Mouse (Mus musculus): ENCODE measurements around the gene Acbd5.
A peak's percentile ranks its signal among the peaks of the same experiment; 100 is the strongest.
"Not testable (repeated sequence)": the region's sequence is repeated elsewhere in the genome, so short reads cannot be mapped to it uniquely, and the experiment has no call there.

Acbd5 gene

GRCm38 (mm10) chr2:23067552-23068369 lies at the start of gene Acbd5:
Acbd5 (plus strand) TSS chr2:23068167.
- peak; percentile 84 to 91 for DNase-seq (ENCODE audit: low spot score in 2 of 2)

- no peak for DNase-seq (ENCODE audit: low spot score in 2 of 2)
These were observed 48.8 kb upstream of the Acbd5 start for GRCm38 (mm10) chr2:23019170-23019569.

DNA sequence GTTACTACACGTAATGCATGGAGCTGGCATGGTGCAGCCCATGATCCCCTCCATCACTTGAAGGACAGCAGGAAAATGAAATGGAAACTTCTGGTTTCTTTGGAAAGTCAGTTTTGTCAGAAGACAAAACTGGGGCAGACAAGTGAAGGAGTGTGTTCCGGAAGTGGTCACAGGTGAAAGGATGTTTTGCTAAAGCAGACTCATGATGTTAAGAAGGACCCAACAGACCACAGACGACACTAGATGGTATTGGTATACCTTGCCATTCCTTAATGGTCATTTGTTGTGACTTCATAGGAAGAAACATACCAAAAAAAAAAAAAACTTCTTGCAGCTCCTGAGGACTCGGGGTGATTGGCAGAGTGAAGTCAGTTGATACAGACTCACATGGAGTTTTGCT lies 46.6 kb upstream of the Acbd5 start:
- no peak for DNase-seq (ENCODE audit: low spot score in 2 of 2)

DNA sequence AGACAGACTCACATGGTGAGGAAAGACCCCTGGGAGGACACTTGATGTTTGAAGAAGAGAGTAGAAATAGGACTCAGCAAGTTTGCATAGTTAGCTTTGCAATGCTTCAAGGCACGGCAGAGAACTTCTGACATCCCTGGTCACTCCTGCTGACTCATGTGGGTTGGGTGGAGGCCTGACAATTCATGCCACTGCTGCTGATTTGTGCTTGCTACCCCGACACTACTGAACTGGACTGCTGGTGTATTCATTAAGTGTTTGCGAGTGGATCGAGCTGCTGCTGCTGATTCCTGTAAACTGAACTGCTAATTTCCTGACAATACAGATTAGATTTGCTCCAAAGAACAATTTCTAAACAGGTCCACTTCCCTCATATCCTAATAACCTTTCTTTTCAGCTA lies 46.2 kb upstream of the Acbd5 start:
- no peak for DNase-seq (ENCODE audit: low spot score in 2 of 2)

- DNase-seq (ENCODE audit: low spot score in 2 of 2): no peak
These were observed 44.9 kb upstream of the Acbd5 start for GRCm38 (mm10) chr2:23023023-23023422.

- DNase-seq (ENCODE audit: low spot score in 2 of 2): no peak
These were observed 44.2 kb upstream of the Acbd5 start for GRCm38 (mm10) chr2:23023714-23024282.

DNA sequence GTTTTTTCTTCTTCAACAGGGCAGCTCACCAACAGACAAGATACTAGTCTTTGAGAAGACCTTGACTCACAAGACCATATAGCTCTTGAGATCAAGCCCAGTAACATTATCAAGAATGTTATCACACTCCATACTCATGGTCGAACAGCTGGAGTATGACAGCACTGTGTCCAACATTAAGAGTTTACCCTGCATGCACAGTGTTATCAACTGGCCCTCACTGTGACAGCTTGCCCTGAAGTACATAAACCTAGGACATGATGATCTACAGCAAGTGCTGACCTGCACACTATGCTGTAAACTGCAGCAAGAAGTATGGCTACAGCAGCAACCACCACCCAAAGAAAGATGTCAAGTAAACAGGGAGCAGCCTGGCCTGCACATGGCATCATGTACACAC lies 41.6 kb upstream of the Acbd5 start:
- DNase-seq (ENCODE audit: low spot score in 2 of 2): no peak

DNA sequence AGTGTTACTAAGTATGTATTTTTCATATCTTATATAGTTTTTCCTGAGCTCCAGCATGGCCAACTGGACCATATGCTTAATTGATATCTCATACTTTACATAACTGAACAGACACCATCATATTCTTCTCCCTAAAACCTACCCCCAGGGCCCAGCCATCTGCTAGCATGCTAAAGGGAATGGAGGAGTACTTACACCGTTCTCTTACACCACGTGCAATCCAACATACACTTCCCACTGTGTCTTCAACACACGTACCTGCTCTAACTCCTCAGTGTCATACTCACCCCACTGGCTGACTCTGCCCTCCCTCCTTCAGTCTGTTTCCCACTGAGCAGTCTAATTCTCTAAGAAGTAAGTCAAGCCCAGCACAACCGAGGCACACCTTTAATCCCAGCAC lies 39.1 kb upstream of the Acbd5 start:
- DNase-seq (ENCODE audit: low spot score in 2 of 2): no peak

- DNase-seq (ENCODE audit: low spot score in 2 of 2): no peak
These were observed 37.3 kb upstream of the Acbd5 start for GRCm38 (mm10) chr2:23030631-23031030.

DNA sequence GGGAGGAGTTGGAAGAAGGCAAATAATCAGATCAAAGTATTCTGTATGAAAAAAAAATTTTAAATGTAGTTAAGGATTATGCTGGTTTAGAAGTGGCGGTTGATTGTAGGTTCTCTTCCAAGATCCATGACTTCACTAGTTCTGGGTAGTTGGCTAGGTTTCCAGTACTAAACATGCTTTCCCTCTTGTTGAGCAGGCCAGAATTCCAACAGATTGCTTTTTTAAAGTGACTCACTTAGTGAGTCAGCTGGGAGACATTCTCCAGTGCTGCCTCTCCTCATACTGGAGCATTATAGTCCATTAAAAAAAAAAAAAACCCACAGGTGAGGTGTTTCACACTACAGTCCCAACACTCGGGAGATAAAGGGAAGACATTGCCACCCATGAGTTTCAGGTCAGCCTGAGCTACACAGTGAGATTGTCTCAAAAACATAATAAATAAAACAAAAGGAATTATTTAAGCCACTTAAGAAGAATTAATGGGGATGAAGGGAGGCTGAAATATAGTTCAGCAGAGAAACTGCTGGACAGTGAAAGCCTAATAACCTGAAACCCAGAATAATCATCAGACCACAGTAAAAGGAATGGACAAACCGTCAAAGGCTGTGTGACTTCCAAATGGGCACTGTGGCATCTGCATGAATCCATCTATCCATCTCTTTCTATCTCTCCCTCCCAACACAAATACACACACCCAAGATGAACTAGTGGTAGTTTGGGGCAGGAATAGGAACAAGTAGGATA lies 33.1 kb upstream of the Acbd5 start:
- DNase-seq (ENCODE audit: low spot score in 2 of 2): no peak

- no peak for DNase-seq (ENCODE audit: low spot score in 2 of 2)
These were observed 32.5 kb upstream of the Acbd5 start for GRCm38 (mm10) chr2:23035467-23035866.

DNA sequence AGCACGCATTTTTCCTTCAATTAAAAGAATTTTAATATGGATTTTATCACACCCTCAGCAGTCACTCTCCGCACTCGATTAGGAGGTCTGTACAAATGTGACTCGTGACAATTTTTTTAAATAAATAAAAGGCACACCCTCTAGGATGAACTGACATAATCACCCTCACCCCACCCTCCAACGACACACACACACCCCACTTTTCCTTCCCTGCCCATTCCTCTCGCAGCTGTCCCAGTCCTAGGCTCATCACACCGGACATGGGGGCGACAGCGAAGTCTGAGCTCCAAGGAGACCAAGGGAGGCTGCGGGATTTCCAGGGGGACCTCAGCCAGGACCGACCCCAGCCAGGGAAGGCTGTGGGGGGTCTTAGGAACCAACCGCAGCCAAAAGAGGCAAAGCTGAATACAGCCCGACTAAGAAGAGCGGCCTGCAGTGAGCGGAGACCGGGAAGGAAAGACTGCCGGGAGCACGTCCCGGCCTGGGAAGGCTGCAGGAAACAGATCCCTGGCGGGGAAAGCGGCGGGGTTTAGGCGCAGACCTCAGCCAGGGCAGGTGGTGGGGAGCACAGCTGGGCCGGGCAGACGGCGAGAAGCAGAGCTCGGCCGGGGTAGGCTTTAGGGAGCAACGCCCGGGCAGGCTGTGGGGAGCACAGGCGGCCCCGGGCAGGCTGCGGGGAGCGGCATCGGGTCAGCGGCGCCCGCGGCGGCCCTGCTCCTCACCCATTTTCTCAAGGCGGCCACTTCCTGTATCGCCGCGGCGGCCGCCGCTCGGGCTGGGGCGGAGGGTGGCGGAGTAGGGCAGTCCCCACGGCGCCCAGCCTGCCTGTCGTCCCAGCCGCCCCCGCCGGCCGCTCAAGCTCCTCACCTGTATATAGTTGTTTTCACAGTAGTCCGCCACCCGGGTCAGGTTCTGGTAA lies 28.6 kb upstream of the Acbd5 start:
- peak; percentile 12 to 23 for DNase-seq (ENCODE audit: low spot score in 2 of 2)

- DNase-seq (ENCODE audit: low spot score in 2 of 2): peak; percentile 80 to 82
These were observed 27.8 kb upstream of the Acbd5 start, which contains the start of gene Abi1 for GRCm38 (mm10) chr2:23040001-23040646. Abi1 (minus strand) TSS chr2:23040241.

GRCm38 (mm10) chr2:23040690-23041089 lies 27.3 kb upstream of the Acbd5 start:
- not testable (repeated sequence) for DNase-seq (ENCODE audit: low spot score in 2 of 2)

DNA sequence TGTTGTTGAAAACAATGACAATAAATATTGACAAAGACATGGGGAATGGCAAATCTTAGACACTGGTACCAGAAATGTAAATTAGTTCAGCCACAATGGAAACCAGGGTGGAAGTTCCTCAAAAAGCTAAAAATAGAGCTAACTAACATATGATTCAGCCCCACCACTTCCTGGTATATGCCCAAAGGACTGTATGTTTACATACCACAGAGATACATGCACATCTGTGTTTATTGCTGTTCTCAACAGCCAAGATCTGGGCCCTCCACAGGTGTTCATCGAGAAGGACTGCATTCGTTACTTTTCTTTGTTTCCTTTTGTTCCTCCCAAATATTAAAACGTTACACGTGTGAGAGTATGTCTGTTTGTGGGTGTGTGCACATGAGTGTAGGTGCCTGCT lies 26.5 kb upstream of the Acbd5 start:
- DNase-seq (ENCODE audit: low spot score in 2 of 2): peak in 1 of 2 experiments; percentile 9

DNA sequence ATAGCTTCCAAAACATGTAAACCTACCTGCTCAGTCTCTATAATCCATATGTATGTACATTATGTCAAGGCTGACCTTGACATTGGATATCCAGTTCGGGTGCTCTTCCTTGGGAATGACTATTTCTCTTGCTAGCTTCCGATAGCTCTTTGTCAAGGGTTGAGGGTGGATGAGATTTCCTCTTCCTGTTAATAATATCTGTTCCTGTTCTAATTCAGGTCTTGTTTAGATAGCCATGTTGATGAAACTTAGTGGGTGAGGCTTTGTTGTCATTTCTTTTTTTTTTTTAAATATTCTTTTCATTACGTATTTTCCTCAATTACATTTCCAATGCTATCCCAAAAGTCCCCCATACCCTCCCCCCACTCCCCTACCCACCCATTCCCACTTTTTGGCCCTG lies 25.8 kb upstream of the Acbd5 start:
- no peak for DNase-seq (ENCODE audit: low spot score in 2 of 2)

GRCm38 (mm10) chr2:23045703-23046102 lies 22.3 kb upstream of the Acbd5 start:
- no peak for DNase-seq (ENCODE audit: low spot score in 2 of 2)

GRCm38 (mm10) chr2:23048006-23048405 lies 20.0 kb upstream of the Acbd5 start:
- peak in 1 of 2 experiments; percentile 11 for DNase-seq (ENCODE audit: low spot score in 2 of 2)

DNA sequence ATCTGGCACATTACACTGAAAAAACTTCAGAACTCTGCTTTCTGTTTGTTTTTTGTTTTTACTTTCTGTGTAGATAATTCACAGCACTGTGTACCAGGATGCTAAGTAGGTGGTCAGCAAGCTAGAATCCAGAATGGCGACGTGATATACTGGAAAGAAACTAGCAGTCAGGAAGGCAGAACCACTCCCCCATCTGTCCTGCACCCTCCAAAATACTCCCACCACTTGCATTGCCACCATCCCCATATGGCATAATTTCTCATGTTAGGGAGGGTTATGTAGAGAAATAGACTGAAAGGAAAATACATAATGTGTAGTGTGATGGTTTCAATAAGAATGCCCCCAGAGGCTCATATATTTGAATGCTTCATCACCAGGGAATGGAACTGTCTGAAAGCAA lies 16.1 kb upstream of the Acbd5 start:
- DNase-seq (ENCODE audit: low spot score in 2 of 2): no peak

GRCm38 (mm10) chr2:23052523-23052922 lies 15.4 kb upstream of the Acbd5 start:
- no peak for DNase-seq (ENCODE audit: low spot score in 2 of 2)

GRCm38 (mm10) chr2:23068370-23068737 lies 387 bp downstream of the Acbd5 start:
- DNase-seq (ENCODE audit: low spot score in 2 of 2): no peak
